Mouse (Mus musculus) embryo, embryonic 9.5 days (tissue): ENCODE results near the gene Cdc73.
"Not testable (repeated sequence)": the region's sequence is repeated elsewhere in the genome, so short reads cannot be mapped to it uniquely, and the experiment has no call there.

ENCODE experiments used
- DNase-seq: peaks from one replicate; pipeline ENCODE4 v3.0.0-alpha.2; 2017; ENCODE audit errors: extremely low spot score

The Cdc73 gene

GRCm38 (mm10) chr1:143702741-143703262 lies at the start of gene Cdc73:
Cdc73 (minus strand) TSS chr1:143702893.
- peak; percentile 89 for DNase-seq

- no peak for DNase-seq
Observed at GRCm38 (mm10) chr1:143745871-143746270, 43.2 kb upstream of the Cdc73 start.

GRCm38 (mm10) chr1:143742186-143742585 lies 39.5 kb upstream of the Cdc73 start:
- no peak for DNase-seq

- no peak for DNase-seq
Observed at GRCm38 (mm10) chr1:143741331-143741730, 38.6 kb upstream of the Cdc73 start.

GRCm38 (mm10) chr1:143740581-143740980 lies 37.9 kb upstream of the Cdc73 start:
- DNase-seq = no peak

- DNase-seq = peak; percentile 85
Observed at GRCm38 (mm10) chr1:143739361-143740350, 37.0 kb upstream of the Cdc73 start.

GRCm38 (mm10) chr1:143738811-143739210 lies 36.1 kb upstream of the Cdc73 start:
- DNase-seq = no peak

GRCm38 (mm10) chr1:143733914-143734410 lies 31.3 kb upstream of the Cdc73 start:
- DNase-seq = no peak

GRCm38 (mm10) chr1:143731691-143732090 lies 29.0 kb upstream of the Cdc73 start:
- DNase-seq = no peak

GRCm38 (mm10) chr1:143730899-143731298 lies 28.2 kb upstream of the Cdc73 start:
- no peak for DNase-seq

GRCm38 (mm10) chr1:143727701-143728445 lies 25.2 kb upstream of the Cdc73 start:
- no peak for DNase-seq

- DNase-seq = no peak
Observed at GRCm38 (mm10) chr1:143724456-143725064, 21.9 kb upstream of the Cdc73 start.

GRCm38 (mm10) chr1:143716038-143716437 lies 13.3 kb upstream of the Cdc73 start, which contains the start of gene Glrx2:
Glrx2 (plus strand) TSS chr1:143716338.
- not testable (repeated sequence) for DNase-seq

GRCm38 (mm10) chr1:143710627-143710976 lies 7.9 kb upstream of the Cdc73 start:
- DNase-seq = no peak

GRCm38 (mm10) chr1:143709966-143710626 lies 7.4 kb upstream of the Cdc73 start:
- DNase-seq = no peak

GRCm38 (mm10) chr1:143708361-143708760 lies 5.7 kb upstream of the Cdc73 start:
- DNase-seq = no peak

GRCm38 (mm10) chr1:143707006-143707405 lies 4.3 kb upstream of the Cdc73 start:
- no peak for DNase-seq

GRCm38 (mm10) chr1:143702141-143702740 lies 452 bp downstream of the Cdc73 start:
- no peak for DNase-seq

- DNase-seq = peak; percentile 2
Observed at GRCm38 (mm10) chr1:143701736-143702135, 957 bp downstream of the Cdc73 start.

GRCm38 (mm10) chr1:143684849-143685248 lies 17.8 kb downstream of the Cdc73 start:
- no peak for DNase-seq

- no peak for DNase-seq
Observed at GRCm38 (mm10) chr1:143681108-143681507, 21.6 kb downstream of the Cdc73 start.
